Mouse (Mus musculus): ENCODE results near the gene Slc25a48.

- TF ChIP-seq CTCF (IDR thresholded peaks at IDR 0.05; ENCODE audit: borderline replicate concordance, insufficient read depth, low read length) (no peak), POLR2A (IDR thresholded peaks at IDR 0.05; ENCODE audit: low read depth, low read length) (no peak)
Measured at GRCm38 (mm10) chr13:56477271-56477670, 39.1 kb downstream of the Slc25a48 start.

Data from embryonic fibroblast, embryonic 13.5 days (primary cell).